Mouse (Mus musculus): ENCODE results near the gene Cd247.

DNA sequence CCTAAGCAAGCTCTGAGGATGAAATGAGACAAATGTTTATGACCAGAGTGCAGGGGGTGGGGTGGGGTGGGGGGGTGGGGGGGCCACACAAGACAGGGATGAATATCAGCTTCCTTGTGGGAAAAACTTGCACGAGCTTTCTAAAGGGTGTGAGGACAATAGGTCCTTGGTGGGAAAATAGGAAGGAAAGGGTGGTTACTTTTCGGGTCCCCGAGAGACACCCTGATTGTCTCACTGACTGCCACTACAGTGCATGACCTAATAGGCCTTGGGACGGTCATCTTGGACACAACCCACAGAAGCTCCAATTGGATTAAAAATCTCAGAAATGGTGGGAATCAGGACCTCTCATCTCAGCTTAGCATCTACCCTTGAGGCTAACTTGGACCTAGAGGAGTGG is 30.7 kb downstream of the Cd247 start:
- TF ChIP-seq CTCF (IDR thresholded peaks at IDR 0.05; ENCODE audit: low read depth) (no peak), EP300 (IDR thresholded peaks at IDR 0.05; ENCODE audit: low read depth) (no peak)

Data from liver, embryonic 14.5 days (tissue).